Mouse (Mus musculus) MEL (cell line): Measurements from ENCODE around the gene Creb3l1. TPM values are rescaled to one million over a fixed set of nuclear protein-coding genes. Genes with fewer than 3 reads are reported as not detected.

Experiments used
- DNase-seq: peaks from one replicate; pipeline ENCODE4 v3.0.0; 2011; ENCODE audit warnings: low read depth, low spot score
- H3K27ac ChIP-seq: 2 replicates; pipeline ENCODE4 v1.5.1; 2012; ENCODE audit warnings: low read depth, mild to moderate bottlenecking, control low read depth, low read length, moderate library complexity; ENCODE audit not compliant: control insufficient read depth
- H3K27me3 ChIP-seq, 2 experiments: fragments of 150-350 bp in 1 of 2; sonication (generic) in 1 of 2; 2 replicates each; pipeline ENCODE4 v1.6.1; 2012; ENCODE audit warnings: low read length in 2 of 2, mild to moderate bottlenecking in 2 of 2, improper control_type of control experiment in 1 of 2, moderate library complexity in 1 of 2; ENCODE audit not compliant: insufficient read depth in 2 of 2, control insufficient read depth in 1 of 2
- H3K36me3 ChIP-seq, 2 experiments: 2 replicates each; pipeline ENCODE4 v1.6.1; 2012 to 2014; ENCODE audit warnings: low read length in 2 of 2, improper control_type of control experiment in 1 of 2, inconsistent platforms in 1 of 2, mild to moderate bottlenecking in 1 of 2; ENCODE audit not compliant: insufficient read depth in 2 of 2, control insufficient read depth in 1 of 2
- H3K4me1 ChIP-seq, 2 experiments: fragments of 150-350 bp in 1 of 2; sonication (generic) in 1 of 2; 2 replicates each; pipeline ENCODE4 v1.6.1; 2012; ENCODE audit warnings: low read length in 2 of 2, improper control_type of control experiment in 1 of 2, mild to moderate bottlenecking in 1 of 2; ENCODE audit not compliant: insufficient read depth in 2 of 2, control insufficient read depth in 1 of 2
- H3K4me3 ChIP-seq, 2 experiments: fragments of 150-350 bp in 1 of 2; sonication (generic) in 1 of 2; 2 replicates each; pipeline ENCODE4 v1.5.1; 2012; ENCODE audit warnings: low read depth in 2 of 2, low read length in 2 of 2, mild to moderate bottlenecking in 2 of 2, moderate library complexity in 2 of 2, control low read depth in 1 of 2, improper control_type of control experiment in 1 of 2; ENCODE audit not compliant: control insufficient read depth in 1 of 2, insufficient read depth in 1 of 2
- H3K79me2 ChIP-seq: 2 replicates; pipeline ENCODE4 v1.6.1; 2012; ENCODE audit warnings: mild to moderate bottlenecking, low read length, moderate library complexity; ENCODE audit not compliant: control insufficient read depth, poor library complexity, insufficient read depth
- H3K9ac ChIP-seq: 2 replicates; pipeline ENCODE4 v1.6.1; 2012; ENCODE audit warnings: low read depth, mild to moderate bottlenecking, control low read depth, low read length, moderate library complexity; ENCODE audit not compliant: control insufficient read depth, poor library complexity, severe bottlenecking
- H3K9me3 ChIP-seq: fragments of 150-350 bp; sonication (generic); replicated peaks from 2 replicates; pipeline ENCODE4 v1.6.1; 2012; ENCODE audit warnings: mild to moderate bottlenecking, low read length, improper control_type of control experiment, moderate library complexity; ENCODE audit not compliant: insufficient read depth
- CTCF ChIP-seq, 3 experiments: IDR thresholded peaks in 2 of 3; conservative IDR thresholded peaks in 1 of 3; 2 replicates each; pipeline ENCODE4 v1.5.1; 2011 to 2012; ENCODE audit warnings: low read length in 3 of 3, low read depth in 2 of 3, mild to moderate bottlenecking in 2 of 3, improper control_type of control experiment in 1 of 3, inconsistent platforms in 1 of 3, mixed read lengths in 1 of 3, moderate library complexity in 1 of 3; ENCODE audit not compliant: control insufficient read depth in 1 of 3, insufficient read depth in 1 of 3, poor library complexity in 1 of 3, severe bottlenecking in 1 of 3
- ELF1 ChIP-seq: IDR thresholded peaks from 2 replicates; pipeline ENCODE4 v1.6.1; 2014; ENCODE audit warnings: low read depth, mild to moderate bottlenecking, inconsistent platforms, low read length, improper control_type of control experiment, moderate library complexity
- GABPA ChIP-seq: IDR thresholded peaks from 2 replicates; pipeline ENCODE4 v1.6.1; 2012; ENCODE audit warnings: low read depth, mild to moderate bottlenecking, inconsistent platforms, low read length, improper control_type of control experiment, moderate library complexity
- JUND ChIP-seq: IDR thresholded peaks from 2 replicates; pipeline ENCODE4 v1.6.1; 2011; ENCODE audit warnings: low read depth, mild to moderate bottlenecking, improper control_type of control experiment, low read length
- MEF2A ChIP-seq: IDR thresholded peaks from 2 replicates; pipeline ENCODE4 v1.6.1; 2014; ENCODE audit warnings: low read depth, mild to moderate bottlenecking, inconsistent platforms, low read length, improper control_type of control experiment; ENCODE audit not compliant: poor library complexity, insufficient replicate concordance, severe bottlenecking; ENCODE audit errors: extremely low read depth
- MXI1 ChIP-seq: IDR thresholded peaks from 2 replicates; pipeline ENCODE4 v1.6.1; 2011; ENCODE audit warnings: mild to moderate bottlenecking, low read depth, low read length, improper control_type of control experiment
- MYB ChIP-seq: IDR thresholded peaks from 2 replicates; pipeline ENCODE4 v1.6.1; 2011; ENCODE audit warnings: mild to moderate bottlenecking, low read depth, low read length, improper control_type of control experiment
- MYC ChIP-seq: IDR thresholded peaks from 2 replicates; pipeline ENCODE4 v1.6.1; 2011; ENCODE audit warnings: low read depth, mild to moderate bottlenecking, low read length, improper control_type of control experiment, moderate library complexity
- NRF1 ChIP-seq: IDR thresholded peaks from 2 replicates; pipeline ENCODE4 v1.6.1; 2014; ENCODE audit warnings: low read depth, mild to moderate bottlenecking, inconsistent platforms, low read length, improper control_type of control experiment, moderate library complexity; ENCODE audit not compliant: poor library complexity, insufficient read depth, severe bottlenecking
- POLR2A ChIP-seq, 2 experiments: IDR thresholded peaks; 2 replicates each; pipeline ENCODE4 v1.6.1; 2011 to 2012; ENCODE audit warnings: low read length in 2 of 2, mild to moderate bottlenecking in 2 of 2, control low read depth in 1 of 2, improper control_type of control experiment in 1 of 2, low read depth in 1 of 2, moderate library complexity in 1 of 2; ENCODE audit not compliant: control insufficient read depth in 1 of 2, insufficient read depth in 1 of 2, poor library complexity in 1 of 2
- RAD21 ChIP-seq: IDR thresholded peaks from 2 replicates; pipeline ENCODE4 v1.6.1; 2011; ENCODE audit warnings: mild to moderate bottlenecking, low read depth, low read length, improper control_type of control experiment
- SIN3A ChIP-seq: IDR thresholded peaks from 2 replicates; pipeline ENCODE4 v1.6.1; 2012; ENCODE audit warnings: low read length, improper control_type of control experiment, inconsistent platforms
- SMC3 ChIP-seq: IDR thresholded peaks from 2 replicates; pipeline ENCODE4 v1.6.1; 2011; ENCODE audit warnings: low read depth, low read length, improper control_type of control experiment
- TBP ChIP-seq: IDR thresholded peaks from 2 replicates; pipeline ENCODE4 v1.8.0; 2011; ENCODE audit warnings: low read depth, low read length, improper control_type of control experiment
- UBTF ChIP-seq: IDR thresholded peaks from 2 replicates; pipeline ENCODE4 v1.6.1; 2012; ENCODE audit warnings: low read depth, mild to moderate bottlenecking, inconsistent platforms, low read length, improper control_type of control experiment, moderate library complexity, borderline replicate concordance; ENCODE audit not compliant: insufficient read depth
- USF1 ChIP-seq: IDR thresholded peaks from 2 replicates; pipeline ENCODE4 v1.6.1; 2014; ENCODE audit warnings: low read depth, mild to moderate bottlenecking, inconsistent platforms, low read length, improper control_type of control experiment, moderate library complexity
- ZMIZ1 ChIP-seq: IDR thresholded peaks from 2 replicates; pipeline ENCODE4 v1.6.1; 2012; ENCODE audit warnings: low read depth, mild to moderate bottlenecking, inconsistent platforms, low read length, improper control_type of control experiment, moderate library complexity
- polyA plus RNA-seq, 2 experiments: library from polyadenylated mRNA; stranded (reverse) in 1 of 2; unstranded in 1 of 2; fragments of >175 nt in 1 of 2; fragments of >200 nt in 1 of 2; gene quantifications; 2 replicates each; pipeline versions ENCODE4 v1.2.1 to v1.2.4; 2012; ENCODE audit warnings: low replicate concordance in 2 of 2, low read depth in 1 of 2; ENCODE audit not compliant: insufficient read length in 2 of 2, insufficient read depth in 1 of 2, missing spikeins in 1 of 2
- total RNA-seq: library from RNA; depleted of rRNA; stranded (reverse); fragments of 300-350 nt; gene quantifications from 2 replicates; pipeline ENCODE4 v1.2.3, GENCODE M21; 2012

Gene Creb3l1
- total and polyA plus RNA-seq, 3 experiments: 0.12 to 9.1 TPM; not detected in 1

GRCm38 (mm10) chr2:92060291-92060690, 36.0 kb upstream of the Creb3l1 start:
- DNase-seq: no peak
- TF ChIP-seq MXI1 (no peak), TBP (no peak), USF1 (no peak)
- no peak overlapping the region for H3K9ac ChIP-seq
- no peak overlapping the region for H3K27ac ChIP-seq
- peaks cover 0 to 12% of the 10 kb centered on the region in 2 experiments; a peak in 2 of 4 replicates for H3K36me3 ChIP-seq
- H3K9me3 ChIP-seq: no peaks in the 10 kb centered on the region
- H3K27me3 ChIP-seq: peaks cover 0 to 4% of the 10 kb centered on the region in 2 experiments; a peak in 3 of 4 replicates
- no peak overlapping the region for H3K4me3 ChIP-seq
- peaks cover 5% of the 10 kb centered on the region; the same call in 1 of the 2 replicates for H3K79me2 ChIP-seq
- H3K4me1 ChIP-seq: peaks cover 0 to 19% of the 10 kb centered on the region in 2 experiments; a peak in 3 of 4 replicates

- TF ChIP-seq JUND: no peak
- peak; percentile 36; the same call in 1 of the 2 replicates for TF ChIP-seq NRF1
- no peak for TF ChIP-seq MYB
- TF ChIP-seq RAD21: no peak
- TF ChIP-seq CTCF (IDR thresholded peaks at IDR 0.05 in 2 of 3, conservative IDR thresholded peaks at IDR 0.05 in 1 of 3; ENCODE audit: control insufficient read depth in 1 of 3, insufficient read depth in 1 of 3, low read depth in 2 of 3, low read length in 3 of 3, poor library complexity in 1 of 3, severe bottlenecking in 1 of 3): no peak
- TF ChIP-seq SIN3A: 0 out of 2 replicates have a peak, but pooled peaks have one; percentile 6
- TF ChIP-seq ZMIZ1: no peak
- no peak for TF ChIP-seq ELF1
- TF ChIP-seq GABPA: no peak
- no peak for TF ChIP-seq USF1
- no peak for TF ChIP-seq MYC
- 0 out of 4 replicates have a peak, but pooled peaks of 1 of the 2 experiments have one; percentile 21 for TF ChIP-seq POLR2A (IDR thresholded peaks at IDR 0.05; ENCODE audit: control insufficient read depth in 1 of 2, insufficient read depth in 1 of 2, low read depth in 1 of 2, low read length in 2 of 2, poor library complexity in 1 of 2)
- TF ChIP-seq UBTF: no peak
- TF ChIP-seq MXI1: peak; percentile 33; the same call in 1 of the 2 replicates
- TF ChIP-seq MEF2A: no peak
- TF ChIP-seq SMC3: no peak
- peaks cover 0 to 17% of the 10 kb centered on the region in 2 experiments; a peak in 2 of 4 replicates for H3K36me3 ChIP-seq
- DNase-seq: peak; percentile 78
- H3K4me3 ChIP-seq: peak overlapping the region; percentile 74 to 94
- no peaks in the 10 kb centered on the region for H3K9me3 ChIP-seq
- H3K27me3 ChIP-seq: peaks cover 0 to 3% of the 10 kb centered on the region in 2 experiments; a peak in 3 of 4 replicates
- H3K79me2 ChIP-seq: peaks cover 5% of the 10 kb centered on the region; the same call in 1 of the 2 replicates
- H3K27ac ChIP-seq: no peak overlapping the region
- H3K4me1 ChIP-seq: peaks cover 3 to 23% of the 10 kb centered on the region in 2 experiments; a peak in 3 of 4 replicates
- H3K9ac ChIP-seq: peak overlapping the region; percentile 90
These were observed 35.3 kb upstream of the Creb3l1 start for GRCm38 (mm10) chr2:92059481-92060220.
